Mouse (Mus musculus) large intestine, adult 2 months (tissue): ENCODE results near the gene Smc1a. TPM values are rescaled to one million over a fixed set of nuclear protein-coding genes. Genes with fewer than 3 reads are reported as not detected.

ENCODE experiments used
- polyA plus RNA-seq: library from polyadenylated mRNA; depleted of rRNA; stranded (reverse); fragments of >200 nt; gene quantifications from 2 replicates; pipeline ENCODE4 v1.2.3, GENCODE M21; 2012; rRNA removed

Smc1a gene
- polyA plus RNA-seq, 1 experiment = 21.7 TPM

Other genes starting within 250 kb of the Smc1a start
- gene Huwe1, start 215.6 kb upstream of the Smc1a start, polyA plus RNA-seq = 27.9 and 44.9 TPM in 2 replicates
- 62.4 and 66.5 TPM in 2 replicates for gene Hsd17b10, start 14.6 kb upstream of the Smc1a start, polyA plus RNA-seq
- 0.34 and 0.61 TPM in 2 replicates for gene Ribc1, start 133 bp upstream of the Smc1a start, polyA plus RNA-seq
- 10.8 and 11.5 TPM in 2 replicates for gene Iqsec2, start 127.8 kb downstream of the Smc1a start, polyA plus RNA-seq
- 42.7 and 61.0 TPM in 2 replicates for gene Kdm5c, start 216.6 kb downstream of the Smc1a start, polyA plus RNA-seq